Mouse (Mus musculus) left cerebral cortex, postnatal 36 days (tissue): ENCODE results near the gene Sdk2. TPM values are rescaled to one million over a fixed set of nuclear protein-coding genes. Genes with fewer than 3 reads are reported as not detected.

Experiments
- DNase-seq, 2 experiments: peaks; one replicate each; pipeline ENCODE4 v3.0.0; 2021 to 2022; ENCODE audit warnings: low spot score in 2 of 2, mixed read lengths in 1 of 2
- intact Hi-C: fragments of 180-260 bp; cut with DNase I; formaldehyde crosslinking; loops from one replicate; pipeline ENCODE4 v1.15.1; 2025
- total RNA-seq, 2 experiments: library from RNA; stranded (reverse); gene quantifications; 2 replicates each; pipeline ENCODE4 v1.2.3; 2021

Gene Sdk2
- total RNA-seq, 2 experiments from 2014 or later = 29.3 to 35.2 TPM

DNA sequence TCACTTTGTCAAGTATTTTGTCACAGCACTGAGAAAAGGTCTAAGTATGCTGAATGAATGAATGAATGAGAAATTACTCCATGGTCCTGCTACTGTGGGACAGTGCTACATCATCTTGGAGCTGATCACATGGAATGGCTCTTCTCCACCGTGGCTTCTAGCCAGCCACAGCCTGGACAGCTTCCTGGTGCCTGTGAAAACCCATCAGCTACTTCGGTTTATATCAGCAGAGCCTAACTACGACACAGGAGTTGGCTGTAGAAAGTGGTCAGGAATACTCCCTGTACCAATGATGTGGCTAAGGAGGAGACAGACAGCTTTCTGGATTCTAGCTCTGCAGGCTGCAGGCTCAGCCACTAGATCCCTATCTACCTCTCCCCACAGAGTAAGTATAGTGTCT, 63.7 kb downstream of the Sdk2 start:
- intact Hi-C loops = no loop called here
- DNase-seq = no peak

DNA sequence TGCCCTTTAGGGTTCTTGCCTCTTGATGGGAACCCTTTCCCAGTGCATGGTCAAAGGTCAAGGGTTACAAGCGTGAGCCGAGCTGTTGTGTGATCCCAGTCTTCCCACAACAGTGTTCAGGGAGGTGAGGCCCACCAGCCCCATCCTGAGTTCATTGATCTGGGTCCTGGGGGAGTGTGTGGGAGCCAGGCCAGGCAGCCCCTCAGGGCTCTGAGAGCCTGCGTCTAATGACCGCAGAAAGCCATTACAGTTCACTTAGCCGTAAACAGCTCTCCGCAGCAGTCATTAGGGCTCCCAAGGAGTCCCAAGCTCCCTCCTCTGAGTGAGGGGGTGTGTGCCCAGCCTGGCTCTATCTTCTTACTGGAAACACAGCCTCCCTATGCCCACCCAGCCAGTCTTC, 66.8 kb downstream of the Sdk2 start:
- no peak for DNase-seq
- intact Hi-C loops = no loop called here

DNA sequence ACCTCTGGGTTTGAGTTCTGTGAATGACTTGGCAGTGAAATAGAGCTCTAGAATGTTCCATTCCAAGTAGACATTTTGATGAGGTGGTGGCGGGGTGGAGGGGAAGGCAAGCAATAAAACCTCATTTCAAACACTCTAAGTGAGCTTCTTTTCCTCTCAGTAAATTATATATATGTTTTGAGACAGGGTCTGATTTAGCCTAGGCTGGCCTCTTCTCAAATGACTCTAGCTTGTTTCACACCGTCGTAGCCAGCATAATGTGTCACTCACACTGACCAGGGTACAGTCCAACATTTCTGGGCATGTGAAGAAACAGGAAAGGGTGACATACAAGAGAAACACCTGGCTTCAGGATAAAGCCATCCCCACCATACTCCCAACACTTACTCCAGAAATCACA, 68.1 kb downstream of the Sdk2 start:
- no peak for DNase-seq
- intact Hi-C loops = no loop called here

DNA sequence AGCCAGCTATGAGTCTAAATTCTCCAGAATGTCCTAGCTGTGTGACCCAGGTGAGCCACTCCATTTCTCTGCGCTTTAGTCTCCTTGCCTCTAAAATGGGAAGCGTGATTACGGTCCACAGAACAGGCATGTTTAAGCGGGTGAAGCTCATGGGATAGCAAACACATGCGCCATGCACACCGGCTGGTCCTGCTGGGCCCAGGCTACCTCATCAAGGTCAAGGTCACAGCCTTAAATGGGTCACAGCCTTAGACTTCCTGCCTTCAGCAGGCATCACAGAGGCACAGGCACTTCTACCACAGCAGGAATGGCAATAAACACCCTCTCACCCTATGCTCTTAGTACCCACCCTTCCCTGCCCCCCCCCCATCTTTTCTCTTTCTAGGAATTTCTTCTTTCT, 72.9 kb downstream of the Sdk2 start:
- DNase-seq = no peak
- intact Hi-C loops = no loop called here

DNA sequence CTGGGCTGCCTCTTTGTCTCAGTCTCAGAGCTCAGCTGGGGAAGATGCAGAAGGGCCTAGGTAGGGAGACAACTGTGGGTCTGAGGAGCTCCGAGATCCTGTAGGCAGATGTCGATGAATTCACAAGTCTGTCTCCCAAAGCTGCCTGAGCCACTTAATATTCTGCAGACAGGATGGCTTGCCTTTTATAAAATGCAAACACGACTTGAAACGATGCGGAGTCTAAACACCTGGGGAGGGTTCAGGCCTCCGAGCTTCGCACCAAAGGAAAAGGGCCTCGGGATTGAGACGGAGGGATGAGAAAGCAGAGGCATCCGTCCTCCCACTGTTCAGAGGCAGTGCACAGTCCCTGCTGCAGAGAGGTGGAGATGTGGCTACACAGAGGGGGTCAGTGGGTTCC, 74.0 kb downstream of the Sdk2 start:
- intact Hi-C loops = no loop called here
- DNase-seq = no peak

DNA sequence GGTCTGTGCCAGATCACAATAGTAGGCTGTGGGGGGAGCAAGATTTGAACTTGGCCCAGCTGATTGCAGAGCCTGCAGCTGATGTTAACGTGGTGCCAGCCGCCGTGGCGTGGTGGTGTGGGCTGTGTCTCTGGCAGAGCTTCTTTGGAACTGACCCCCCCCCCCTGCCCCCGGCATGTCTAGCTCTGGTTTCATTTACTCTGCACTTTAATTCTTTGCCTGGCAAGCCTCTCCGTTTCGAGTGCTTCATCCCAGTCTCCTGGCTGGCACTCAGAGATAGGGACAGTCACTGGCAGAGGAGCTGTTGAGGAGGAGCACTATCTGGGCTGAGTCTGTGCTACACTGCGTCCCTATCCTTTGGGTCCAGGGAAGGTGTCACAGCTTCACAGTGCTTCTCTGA, 75.0 kb downstream of the Sdk2 start:
- DNase-seq = no peak
- intact Hi-C loops = no loop called here

DNA sequence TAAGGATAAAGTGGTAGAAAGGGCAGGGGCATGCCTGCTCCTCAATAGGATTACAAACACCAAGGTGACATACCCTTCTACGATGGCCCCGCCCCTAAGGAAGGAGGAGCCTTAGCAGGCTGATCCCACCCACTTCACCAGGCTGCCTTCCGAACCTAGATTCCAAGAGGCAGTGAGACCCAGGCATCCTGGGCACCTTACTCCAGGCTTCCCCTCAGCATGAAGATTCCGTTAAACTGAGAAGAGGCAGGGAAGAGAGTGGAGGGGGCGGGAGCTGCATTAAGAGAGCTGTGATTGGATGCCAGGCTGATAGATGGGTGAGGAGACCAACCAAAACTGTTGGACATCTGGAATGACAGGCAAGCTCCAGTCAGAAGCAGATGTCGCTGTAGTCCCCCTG, 76.4 kb downstream of the Sdk2 start:
- intact Hi-C loops = no loop called here
- peak; percentile 73 for DNase-seq

DNA sequence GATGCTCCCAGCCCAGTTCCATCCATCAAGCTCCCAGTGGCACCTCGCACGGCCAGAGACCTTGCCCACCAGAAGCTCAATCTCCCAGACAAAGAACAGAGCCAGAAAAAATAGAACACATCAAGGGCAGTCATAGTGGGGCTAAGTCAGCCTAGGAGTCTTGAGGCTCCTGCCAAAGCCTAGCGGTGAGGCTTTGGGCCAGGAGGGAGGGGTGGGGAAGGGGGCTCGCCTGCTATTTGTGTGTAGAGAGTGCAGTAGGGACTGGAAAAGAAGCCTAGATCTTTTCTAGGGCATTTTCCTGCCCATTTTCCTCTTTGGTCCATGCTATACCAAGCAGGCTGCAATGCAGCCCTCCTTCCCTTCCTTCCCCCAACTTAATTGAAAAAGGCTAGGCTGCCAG, 76.8 kb downstream of the Sdk2 start:
- intact Hi-C loops = no loop called here
- no peak for DNase-seq

DNA sequence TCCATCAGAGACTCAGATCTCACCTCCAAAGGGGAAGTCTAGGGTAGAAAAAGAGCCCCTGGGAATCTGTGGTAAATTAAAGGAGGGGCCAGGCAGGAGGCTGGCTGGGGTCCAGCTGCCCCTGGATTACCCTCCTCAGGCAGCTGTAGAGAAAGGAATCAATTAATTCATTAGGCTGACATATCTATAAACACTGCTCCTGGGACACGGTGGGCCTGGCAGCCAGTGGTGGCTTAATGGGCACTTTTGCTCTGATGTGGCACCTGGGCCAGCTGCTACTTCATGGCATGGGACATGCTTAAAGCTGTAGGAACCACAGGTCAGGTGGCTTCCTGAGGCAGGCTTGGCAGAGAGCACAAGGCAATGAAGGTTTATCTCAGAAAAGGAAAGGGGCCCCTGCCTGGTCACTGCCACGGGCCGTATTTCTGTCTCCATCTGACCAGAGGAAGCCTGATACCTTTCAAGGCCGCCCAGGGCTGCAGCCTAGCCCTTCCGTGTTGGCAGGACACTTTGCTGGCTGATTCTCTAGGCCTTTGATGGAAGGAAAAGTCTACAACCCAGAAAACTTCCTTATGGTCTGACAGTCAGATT, 80.9 kb downstream of the Sdk2 start:
- intact Hi-C loops = no loop called here
- no peak for DNase-seq

DNA sequence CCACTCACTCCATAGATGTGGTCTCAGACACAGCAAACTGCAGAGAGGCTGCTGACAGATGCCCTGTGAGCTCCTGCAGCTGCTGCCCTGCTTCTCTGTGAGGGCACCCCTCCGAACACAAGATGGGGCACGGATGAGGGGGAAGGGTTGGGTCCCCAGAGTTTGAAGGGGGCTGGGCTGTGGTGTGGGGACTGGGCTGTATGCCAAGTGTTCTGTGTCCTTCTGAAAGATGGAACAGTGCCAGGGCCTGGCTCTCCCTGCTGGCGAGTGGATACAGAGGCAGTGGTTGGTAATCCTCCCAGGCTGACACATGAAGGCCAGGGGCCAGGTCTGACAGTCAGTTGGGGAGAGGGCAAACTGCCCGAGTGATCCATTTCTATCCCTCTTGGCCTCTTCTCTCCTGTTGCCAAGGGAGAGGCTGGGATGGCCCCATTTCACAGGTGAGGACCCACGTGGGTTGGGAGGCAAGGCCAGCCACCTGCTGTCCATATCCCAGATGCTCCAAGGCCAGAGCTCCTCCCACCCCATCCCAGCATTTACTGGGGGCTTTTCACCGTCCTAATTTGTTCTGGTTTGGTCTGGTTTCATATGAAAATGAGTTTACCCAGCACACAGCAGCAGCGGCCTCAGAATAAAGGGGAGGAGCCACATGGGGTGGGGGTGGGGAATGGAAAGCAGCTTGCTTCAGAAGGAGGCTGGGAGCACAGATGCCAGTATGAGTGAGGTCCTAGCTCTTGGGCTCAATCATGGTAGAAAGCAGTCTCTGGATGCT, 84.9 kb downstream of the Sdk2 start:
- intact Hi-C loops = no loop called here
- DNase-seq = no peak

DNA sequence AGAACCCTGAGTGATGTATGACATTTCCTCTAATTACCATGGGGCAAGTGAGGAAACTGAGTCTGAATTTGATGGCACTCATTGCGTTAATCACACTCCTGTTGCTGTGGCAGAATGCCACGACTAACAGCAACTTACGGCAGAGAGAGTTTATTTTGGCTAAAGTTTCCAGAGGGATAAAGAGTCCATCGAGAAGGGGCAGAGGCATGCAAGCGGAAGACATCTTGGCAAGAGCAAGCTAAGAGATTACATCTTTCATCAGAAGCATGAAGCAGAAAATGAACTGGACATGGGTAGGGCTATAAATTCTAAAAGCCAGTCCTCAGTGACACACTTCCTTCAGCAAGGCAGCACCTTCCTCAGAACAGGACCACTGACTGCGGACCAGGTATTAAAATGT, 85.8 kb downstream of the Sdk2 start:
- no peak for DNase-seq
- intact Hi-C loops = no loop called here

DNA sequence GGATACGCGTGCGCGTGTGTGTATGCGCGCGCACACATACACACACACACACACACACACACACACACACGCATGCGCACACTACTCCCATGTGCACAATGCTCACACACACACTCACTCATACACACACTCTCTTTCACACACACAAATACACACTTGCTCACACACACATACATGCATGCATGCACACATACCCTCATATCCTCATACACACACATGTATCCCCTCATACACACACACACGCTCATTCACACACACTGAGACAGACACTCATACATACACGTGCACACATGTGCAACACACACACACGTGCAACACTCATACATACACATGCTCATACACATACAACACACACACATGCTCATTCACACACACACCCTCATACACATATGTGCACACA, 88.5 kb downstream of the Sdk2 start:
- no peak for DNase-seq
- intact Hi-C loops = no loop called here

DNA sequence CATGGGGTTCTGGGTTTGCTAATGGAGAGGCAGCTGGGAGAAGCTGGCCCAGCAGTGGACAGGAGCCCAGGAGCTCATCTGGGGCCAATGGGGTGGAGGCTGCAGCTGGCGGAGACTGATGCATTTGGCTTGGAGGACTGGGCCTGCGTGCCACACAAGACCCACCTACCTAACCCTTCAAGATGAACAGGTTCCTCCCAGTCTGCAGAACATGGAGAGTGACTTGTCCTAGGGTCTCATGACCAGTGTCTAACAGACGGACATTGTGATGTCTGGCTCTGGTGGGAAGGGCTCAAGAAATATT, 91.2 kb downstream of the Sdk2 start:
- DNase-seq = no peak
- intact Hi-C loops = no loop called here

DNA sequence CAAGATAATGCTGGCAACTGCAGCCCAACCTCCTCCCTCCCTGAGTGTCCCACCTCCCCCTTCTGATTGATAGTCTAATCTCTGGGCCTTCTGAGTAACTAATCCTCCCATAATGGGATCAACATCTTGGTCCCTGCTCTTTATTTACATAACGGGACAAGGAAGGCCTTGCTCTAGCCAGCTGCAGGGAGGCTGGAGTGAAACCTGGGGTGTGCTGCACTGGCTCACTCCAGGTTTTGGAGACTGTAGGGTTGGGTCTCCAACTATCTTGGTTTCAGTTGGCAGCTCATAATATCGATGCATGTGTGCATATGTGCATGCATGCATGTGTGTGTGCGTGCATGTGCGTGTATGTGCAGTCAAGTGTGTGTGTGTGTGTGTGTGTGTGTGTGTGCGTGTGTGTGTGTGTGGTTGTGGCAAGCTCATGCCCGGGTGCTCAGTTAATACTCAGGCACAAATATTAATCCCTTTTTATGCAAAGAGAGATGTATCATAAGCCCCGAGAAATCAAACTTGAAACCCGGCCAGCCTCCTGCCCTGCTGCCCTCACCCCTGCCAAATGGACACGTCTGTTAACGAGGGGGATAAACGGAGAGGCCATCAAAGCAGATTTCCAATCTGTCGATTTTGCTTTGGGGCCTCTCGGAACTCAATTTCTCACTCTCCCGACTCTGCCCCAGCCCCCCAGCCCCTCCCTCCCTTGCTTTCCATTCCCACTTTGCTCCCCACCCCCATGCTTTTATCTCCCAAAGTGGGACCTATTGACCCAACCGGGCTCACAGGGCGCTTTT, 91.8 kb downstream of the Sdk2 start:
- DNase-seq = no peak
- intact Hi-C loops = loop anchor here (5.0 kb wide), 1 partner anchor 92 kb away; the partner anchor contains the start of gene Sdk2

DNA sequence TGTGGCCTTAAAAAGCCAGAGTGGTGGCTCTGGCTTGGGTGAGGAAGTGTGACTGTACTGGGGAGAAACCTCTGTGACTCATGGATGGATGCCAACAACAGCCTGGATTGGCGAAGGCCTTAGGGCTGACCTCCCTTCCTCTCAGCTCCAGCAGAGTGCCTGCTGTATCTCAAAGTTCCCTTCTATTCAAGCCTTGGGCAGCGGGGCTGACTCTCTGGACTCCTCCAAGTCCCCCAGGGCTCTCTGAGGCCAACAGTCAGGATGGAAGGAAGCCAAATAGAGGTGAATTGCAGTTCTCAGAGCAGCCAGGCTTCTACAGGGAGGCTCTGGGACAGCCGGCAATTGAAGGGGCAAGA, 94.4 kb downstream of the Sdk2 start:
- no peak for DNase-seq
- intact Hi-C loops = loop anchor here (5.0 kb wide), 1 partner anchor 95 kb away; the partner anchor contains the start of gene Sdk2

DNA sequence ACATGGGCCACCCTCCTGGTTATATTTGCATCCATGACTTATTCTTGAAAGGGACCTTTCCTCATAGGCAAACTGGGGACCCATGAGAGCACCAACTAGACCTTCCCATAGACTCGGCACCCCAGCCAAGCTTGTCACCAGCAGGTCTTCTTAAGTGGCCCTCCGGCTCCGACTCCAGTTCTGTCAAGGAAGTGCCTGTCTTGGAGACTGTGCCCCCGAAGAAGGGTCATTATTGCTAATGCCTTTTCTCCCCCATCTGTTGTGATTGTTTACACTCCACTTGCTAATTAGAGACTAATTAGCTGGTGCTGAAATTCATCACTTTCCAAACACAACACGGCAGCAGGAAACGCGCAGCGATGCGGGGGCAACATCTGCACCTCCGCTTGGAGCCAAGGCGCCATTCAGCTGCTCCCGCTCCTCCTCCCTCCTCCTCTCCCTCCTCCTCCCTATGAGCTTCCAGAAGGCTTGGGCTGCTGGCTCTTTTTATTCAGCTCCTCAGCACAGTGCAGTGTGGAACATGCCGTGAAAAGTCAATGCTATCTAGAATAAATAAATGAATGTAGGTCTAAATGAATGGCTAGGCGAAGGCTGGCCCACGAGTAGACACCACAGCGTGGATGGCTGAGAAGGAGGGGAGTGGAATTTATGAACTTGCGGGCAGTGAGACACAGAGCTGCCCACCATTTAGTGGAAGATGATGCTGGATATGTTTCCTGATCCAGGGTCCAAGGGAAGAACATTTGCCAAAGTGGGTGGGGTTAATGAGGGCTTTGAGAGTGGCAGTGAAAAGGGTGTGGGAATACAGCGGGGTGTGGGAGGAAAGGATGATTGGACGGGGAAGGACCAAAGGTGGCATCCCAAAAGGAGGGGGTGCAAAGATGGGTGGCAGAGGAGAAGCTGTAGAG, 95.0 kb downstream of the Sdk2 start:
- intact Hi-C loops = loop anchor here (5.0 kb wide), 1 partner anchor 95 kb away; the partner anchor contains the start of gene Sdk2
- peak; percentile 55 to 69 for DNase-seq

DNA sequence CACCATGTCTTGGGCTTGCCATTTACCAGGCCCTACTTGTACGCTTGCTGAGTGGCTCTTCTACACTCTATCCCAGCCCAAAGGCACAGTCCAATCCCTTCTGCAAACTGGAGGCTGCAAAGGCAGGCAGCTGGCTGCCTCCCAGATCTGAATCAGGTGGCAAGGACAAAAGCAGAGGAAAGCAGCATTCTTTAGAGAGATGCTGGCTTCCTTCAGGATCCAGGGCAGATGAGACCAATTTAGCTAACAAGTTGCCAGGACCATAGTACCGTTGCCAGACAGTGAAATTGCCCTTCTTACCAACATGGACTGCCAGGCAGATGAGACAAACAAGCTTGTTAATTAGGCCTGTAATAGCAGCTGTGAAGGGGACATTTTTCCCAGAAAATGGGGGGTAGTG, 96.8 kb downstream of the Sdk2 start:
- intact Hi-C loops = loop anchor here (5.0 kb wide), 1 partner anchor 97 kb away; the partner anchor contains the start of gene Sdk2
- no peak for DNase-seq

DNA sequence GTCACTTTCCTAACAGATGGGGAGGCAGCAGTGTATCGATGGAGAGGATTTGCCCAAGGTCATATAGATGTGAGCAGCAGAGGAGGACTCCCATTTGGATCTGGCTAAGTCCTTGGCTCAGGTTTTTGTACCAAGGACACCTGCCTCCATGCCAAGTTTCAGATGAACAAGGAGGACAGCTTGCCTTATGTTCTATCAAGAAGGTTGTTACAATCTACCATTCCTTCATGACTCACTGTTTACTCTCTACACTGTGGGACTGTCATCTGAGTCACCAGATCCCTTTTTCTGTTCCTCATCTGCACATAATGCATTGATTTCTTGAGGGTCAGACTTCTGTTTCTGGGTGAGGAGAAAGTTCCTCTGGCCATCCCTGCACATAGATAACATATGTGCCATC, 101.6 kb downstream of the Sdk2 start:
- intact Hi-C loops = no loop called here
- DNase-seq = no peak

DNA sequence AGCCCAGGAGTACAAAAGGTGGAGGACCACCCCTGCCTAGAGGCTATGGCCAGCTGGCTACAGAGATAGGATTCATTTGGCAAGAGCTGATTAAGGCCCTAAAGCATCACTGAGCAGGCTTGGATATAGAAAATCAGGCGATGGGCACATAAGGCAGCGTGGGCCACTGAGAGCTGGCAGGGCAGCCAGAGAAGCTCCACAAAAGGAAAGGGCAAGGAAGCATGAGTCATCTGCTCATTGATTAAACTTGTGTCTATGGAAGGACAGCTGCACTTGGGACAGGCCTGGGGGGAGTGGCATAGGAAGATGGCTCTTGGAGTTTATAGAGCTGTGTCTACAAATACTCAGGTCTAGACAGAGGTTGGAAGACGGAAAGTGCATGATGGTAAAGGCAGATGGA, 104.1 kb downstream of the Sdk2 start:
- intact Hi-C loops = no loop called here
- DNase-seq = no peak

DNA sequence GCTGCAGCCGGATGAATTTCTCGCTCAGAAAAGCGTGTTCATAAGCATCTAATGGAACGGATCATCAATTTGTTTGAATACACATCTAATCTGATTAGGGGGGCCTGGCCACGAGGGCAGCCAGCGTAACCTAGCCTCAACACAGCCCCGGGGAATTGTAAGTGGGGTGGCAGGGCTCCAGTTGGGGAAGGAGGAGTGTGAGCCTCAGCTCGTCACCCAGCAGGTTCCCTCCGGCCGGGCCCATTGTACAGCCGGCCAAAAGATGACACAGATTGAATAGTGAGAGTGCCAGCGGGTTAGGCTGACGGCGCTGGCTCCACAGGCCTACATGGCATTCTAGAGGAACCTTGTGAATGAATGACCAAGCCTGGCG, 115.2 kb downstream of the Sdk2 start:
- intact Hi-C loops = no loop called here
- DNase-seq = no peak
